Mouse (Mus musculus): Measurements from ENCODE around the gene Trpc4ap.

DNA sequence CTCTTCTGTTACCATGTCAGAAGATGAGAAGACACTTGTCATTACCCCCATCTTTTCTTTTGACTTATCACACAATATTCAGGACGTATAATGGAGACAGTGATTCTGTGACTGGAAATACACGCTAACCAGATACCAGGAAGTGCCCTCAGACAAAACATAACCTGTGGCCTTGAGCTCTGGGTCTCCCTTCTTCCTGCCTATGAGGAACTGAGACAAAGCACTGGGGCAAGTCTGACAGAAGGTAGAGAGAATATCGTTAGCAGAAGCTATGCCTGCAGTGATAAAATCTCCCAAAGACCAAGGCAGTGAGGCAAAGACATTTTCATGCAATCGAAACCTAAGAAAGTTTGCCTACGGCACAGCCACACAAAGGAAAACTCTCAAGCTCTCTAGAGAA lies 28.4 kb upstream of the Trpc4ap start:
- TF ChIP-seq CTCF (IDR thresholded peaks at IDR 0.05; ENCODE audit: low read depth, low read length) (no peak), GATA1 (IDR thresholded peaks at IDR 0.05; ENCODE audit: borderline replicate concordance, low read length) (no peak), POLR2AphosphoS5 (IDR thresholded peaks at IDR 0.05; ENCODE audit: insufficient replicate concordance, low read depth, low read length) (no peak), TAL1 (conservative IDR thresholded peaks at IDR 0.05; ENCODE audit: low read depth, low read length) (no peak), GATA2 (IDR thresholded peaks at IDR 0.05; ENCODE audit: borderline replicate concordance, low read depth, low read length) (no peak)

Measured in G1E (cell line).